8 mouse cellular contexts compared by ENCODE assay signal in the genomic region with DNA sequence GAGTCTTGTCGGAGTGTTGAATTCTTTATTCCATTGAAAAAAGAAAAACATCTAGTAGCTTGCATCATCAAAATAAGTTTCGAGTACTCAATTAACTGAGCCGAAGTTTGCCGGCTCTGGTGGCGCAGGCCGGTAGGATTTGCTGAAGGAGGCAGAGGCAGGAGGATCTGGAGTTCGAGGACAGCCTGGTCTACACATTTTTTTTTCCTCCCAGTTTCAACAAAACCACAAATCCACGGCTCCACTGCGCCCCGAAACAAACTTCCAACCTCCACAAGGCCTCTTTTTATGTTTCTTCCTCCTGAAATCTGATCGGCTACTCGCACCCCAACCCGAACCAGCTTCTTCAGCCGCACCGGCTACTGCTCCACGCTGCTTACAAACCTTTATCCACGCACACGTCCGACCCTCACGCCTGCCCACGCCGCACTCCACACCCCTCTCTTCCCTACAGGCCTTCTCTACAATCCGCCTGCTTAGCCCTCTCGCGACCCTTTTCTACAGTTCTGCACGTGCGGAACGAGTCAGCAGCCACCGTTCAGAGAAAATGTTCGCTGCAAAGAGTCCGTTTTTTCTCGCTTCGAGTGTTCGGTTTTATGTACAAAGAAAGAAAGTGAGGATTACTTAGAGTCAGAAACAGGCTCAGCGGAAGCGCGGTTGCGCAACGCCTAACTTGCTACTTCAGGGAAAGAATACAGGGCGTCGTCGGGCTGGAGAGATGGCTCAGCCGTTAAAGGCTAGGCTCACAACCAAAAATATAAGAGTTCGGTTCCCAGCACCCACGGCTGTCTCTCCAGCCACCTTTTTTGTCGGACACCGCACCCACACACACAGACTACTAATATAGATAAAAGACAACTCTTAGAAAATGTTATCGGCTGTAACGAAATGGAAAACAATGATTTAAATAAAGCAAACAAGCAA. TPM values are rescaled to one million over a fixed set of nuclear protein-coding genes. Genes with fewer than 3 reads are reported as not detected.
DNase-seq lines count a peak whose midpoint lies in the region; ATAC-seq lines count a peak whose summit lies in the region.

No protein-coding gene starts in this region.

- peak overlapping the region; percentile 82 for H3K9ac ChIP-seq in hindbrain, embryonic 13.5 days

- no peaks in the 10 kb centered on the region for H3K36me3 ChIP-seq in hindbrain, embryonic 13.5 days

- WGBS in hindbrain, embryonic 13.5 days, result under 1% methylated on average over 49 of the region's 49 CpGs

- H3K4me2 ChIP-seq in hindbrain, embryonic 13.5 days, result peak overlapping the region; percentile 68

- H3K4me1 ChIP-seq in hindbrain, embryonic 13.5 days (replicated peaks), result peaks cover 28% of the 10 kb centered on the region

- peak overlapping the region; percentile 67 for H3K4me3 ChIP-seq in hindbrain, embryonic 13.5 days

- ATAC-seq in hindbrain, embryonic 13.5 days (ENCODE audit: low FRiP score), result peak; percentile 52

- DNase-seq in R1 (ENCODE audit: low read depth, low spot score), result peak; percentile 84
- DNase-seq in cerebellum, postnatal 10 days, result peak; percentile 87 to 92
- DNase-seq in frontal cortex, postnatal 10 days (ENCODE audit: low spot score in 2 of 2), result peak; percentile 76 to 88
- peak; percentile 91 to 93 for DNase-seq in layer of hippocampus, postnatal 25 days (ENCODE audit: extremely low spot score in 1 of 2, low spot score in 1 of 2)
- DNase-seq in lung, postnatal 14 days, result peak; percentile 93
- peak; percentile 95 for DNase-seq in retina, embryonic 14.5 days (ENCODE audit: low spot score)
- peak; percentile 85 to 87 for DNase-seq in thymus, postnatal 36 days

- H3K27ac ChIP-seq in hindbrain, embryonic 13.5 days, result peak overlapping the region; percentile 88

- H3K27me3 ChIP-seq in hindbrain, embryonic 13.5 days, result no peaks in the 10 kb centered on the region

- no peaks in the 10 kb centered on the region for H3K9me3 ChIP-seq in hindbrain, embryonic 13.5 days

RNA-seq across cellular contexts. Expression of a gene that starts 12.5 kb away (rescaled TPM):
- polyA plus RNA-seq in hindbrain, embryonic 13.5 days (2015; fragmentation: Nextera tagmentation; extraction: Ambion mirVana), result 0.08 TPM in 1 of 2 replicates, not detected in the other
- not detected for total RNA-seq in layer of hippocampus, postnatal 25 days (2021)

RNA-seq across cellular contexts. Expression of a gene that starts 12.5 kb away (rescaled TPM):
- polyA plus RNA-seq in hindbrain, embryonic 13.5 days (2015; fragmentation: Nextera tagmentation; extraction: Ambion mirVana), result not detected in 2 replicates
- not detected for total RNA-seq in layer of hippocampus, postnatal 25 days (2021)

RNA-seq across cellular contexts. Expression of a gene that starts 48.8 kb away (rescaled TPM):
- polyA plus RNA-seq in hindbrain, embryonic 13.5 days (2015; fragmentation: Nextera tagmentation; extraction: Ambion mirVana), result not detected in 2 replicates
- total RNA-seq in layer of hippocampus, postnatal 25 days (2021), result not detected

RNA-seq across cellular contexts. Expression of a gene that starts 49.6 kb away (rescaled TPM):
- polyA plus RNA-seq in hindbrain, embryonic 13.5 days (2015; fragmentation: Nextera tagmentation; extraction: Ambion mirVana), result not detected in 2 replicates
- not detected for total RNA-seq in layer of hippocampus, postnatal 25 days (2021)

RNA-seq across cellular contexts. Expression of a gene that starts 52.3 kb away (rescaled TPM):
- 0.34 and 0.57 TPM in 2 replicates for polyA plus RNA-seq in hindbrain, embryonic 13.5 days (2015; fragmentation: Nextera tagmentation; extraction: Ambion mirVana)
- total RNA-seq in layer of hippocampus, postnatal 25 days (2021), result 1 to 10 TPM; 1.5 to 2.3 TPM

Comparison
In these comparisons a context has a peak if more than half of its experiments do, and no peak if none do; other contexts are left out.
1. Peak in every context shown above with its lines: DNase-seq, ATAC-seq, H3K4me3 ChIP-seq and H3K27ac ChIP-seq.